Mouse (Mus musculus) layer of hippocampus, adult 9-11 months (tissue): ENCODE data around the gene Zfp609.
"Not testable (repeated sequence)": the region's sequence is repeated elsewhere in the genome, so short reads cannot be mapped to it uniquely, and the experiment has no call there.

ENCODE experiments used
- DNase-seq: peaks from one replicate; pipeline ENCODE4 v3.0.0; 2022

The Zfp609 gene

GRCm38 (mm10) chr9:65703926-65704595 is 123.3 kb downstream of the Zfp609 start:
- no peak for DNase-seq

- no peak for DNase-seq
Observed at GRCm38 (mm10) chr9:65703241-65703640, 124.1 kb downstream of the Zfp609 start.

- DNase-seq: no peak
Observed at GRCm38 (mm10) chr9:65702286-65702685, 125.1 kb downstream of the Zfp609 start.

- DNase-seq: no peak
Observed at GRCm38 (mm10) chr9:65700504-65700903, 126.9 kb downstream of the Zfp609 start.

- no peak for DNase-seq
Observed at GRCm38 (mm10) chr9:65697992-65698391, 129.4 kb downstream of the Zfp609 start.

- DNase-seq: no peak
Observed at GRCm38 (mm10) chr9:65697356-65697755, 130.0 kb downstream of the Zfp609 start.

GRCm38 (mm10) chr9:65696337-65696736 is 131.0 kb downstream of the Zfp609 start:
- no peak for DNase-seq

- DNase-seq: peak; percentile 83
Observed at GRCm38 (mm10) chr9:65695646-65696045, 131.7 kb downstream of the Zfp609 start.

GRCm38 (mm10) chr9:65692959-65693603 is 134.3 kb downstream of the Zfp609 start:
- no peak for DNase-seq

- DNase-seq: no peak
Observed at GRCm38 (mm10) chr9:65692466-65692865, 134.9 kb downstream of the Zfp609 start.

- DNase-seq: not testable (repeated sequence)
Observed at GRCm38 (mm10) chr9:65689869-65690268, 137.5 kb downstream of the Zfp609 start.

GRCm38 (mm10) chr9:65684704-65685103 is 142.7 kb downstream of the Zfp609 start:
- DNase-seq: no peak

GRCm38 (mm10) chr9:65682994-65683393 is 144.4 kb downstream of the Zfp609 start:
- no peak for DNase-seq

- DNase-seq: no peak
Observed at GRCm38 (mm10) chr9:65682183-65682582, 145.2 kb downstream of the Zfp609 start.

GRCm38 (mm10) chr9:65681634-65681940 is 145.8 kb downstream of the Zfp609 start:
- DNase-seq: no peak

GRCm38 (mm10) chr9:65680938-65681633 is 146.3 kb downstream of the Zfp609 start:
- DNase-seq: no peak

GRCm38 (mm10) chr9:65679181-65679761 is 148.1 kb downstream of the Zfp609 start:
- DNase-seq: no peak

- no peak for DNase-seq
Observed at GRCm38 (mm10) chr9:65677119-65677462, 150.3 kb downstream of the Zfp609 start.

- DNase-seq: peak; percentile 97
Observed at GRCm38 (mm10) chr9:65676358-65677118, 150.8 kb downstream of the Zfp609 start.

- DNase-seq: no peak
Observed at GRCm38 (mm10) chr9:65675461-65676357, 151.7 kb downstream of the Zfp609 start.

- no peak for DNase-seq
Observed at GRCm38 (mm10) chr9:65672996-65673395, 154.4 kb downstream of the Zfp609 start.

GRCm38 (mm10) chr9:65671431-65671931 is 155.9 kb downstream of the Zfp609 start:
- DNase-seq: no peak
